Mouse (Mus musculus): Measurements from ENCODE around the gene Fignl2. TPM values are rescaled to one million over a fixed set of nuclear protein-coding genes. Genes with fewer than 3 reads are reported as not detected.

The Fignl2 gene
- total RNA-seq, 2 experiments from 2014 or later = 1.3 to 1.4 TPM

GRCm38 (mm10) chr15:101046039-101046526 is 32.3 kb downstream of the Fignl2 start:
- intact Hi-C loops (cut with DNase I; ENCODE audit: low total_unique reads) = no loop called here
- no peak for DNase-seq

GRCm38 (mm10) chr15:101044531-101044930 is 33.8 kb downstream of the Fignl2 start:
- no peak for DNase-seq
- intact Hi-C loops (cut with DNase I; ENCODE audit: low total_unique reads) = loop anchor here (5.0 kb wide), 1 partner anchor 207 kb away; no protein-coding TSS in a partner anchor

GRCm38 (mm10) chr15:101042613-101043012 is 35.8 kb downstream of the Fignl2 start:
- intact Hi-C loops (cut with DNase I; ENCODE audit: low total_unique reads) = loop anchor here (5.0 kb wide), 1 partner anchor 205 kb away; no protein-coding TSS in a partner anchor
- peak; percentile 53 for DNase-seq

- intact Hi-C loops (cut with DNase I; ENCODE audit: low total_unique reads) = loop anchor here (5.0 kb wide), 1 partner anchor 205 kb away; no protein-coding TSS in a partner anchor
- DNase-seq = no peak
Observed at GRCm38 (mm10) chr15:101041966-101042365, 36.4 kb downstream of the Fignl2 start.

- no peak for DNase-seq
- intact Hi-C loops (cut with DNase I; ENCODE audit: low total_unique reads) = loop anchor here (5.0 kb wide), 1 partner anchor 202 kb away; no protein-coding TSS in a partner anchor
Observed at GRCm38 (mm10) chr15:101039651-101040050, 38.7 kb downstream of the Fignl2 start.

- intact Hi-C loops (cut with DNase I; ENCODE audit: low total_unique reads) = no loop called here
Observed at GRCm38 (mm10) chr15:101028960-101029359, 49.4 kb downstream of the Fignl2 start.

GRCm38 (mm10) chr15:101011352-101011751 is 67.0 kb downstream of the Fignl2 start:
- no peak for DNase-seq
- intact Hi-C loops (cut with DNase I; ENCODE audit: low total_unique reads) = no loop called here

More at GRCm38 (mm10) chr15:101028960-101029359, 49.4 kb downstream of the Fignl2 start:
- DNase-seq = no peak

GRCm38 (mm10) chr15:101008386-101009010 is 69.9 kb downstream of the Fignl2 start:
- intact Hi-C loops (cut with DNase I; ENCODE audit: low total_unique reads) = no loop called here

GRCm38 (mm10) chr15:101007236-101007635 is 71.1 kb downstream of the Fignl2 start:
- DNase-seq = no peak
- intact Hi-C loops (cut with DNase I; ENCODE audit: low total_unique reads) = no loop called here

More at GRCm38 (mm10) chr15:101008386-101009010, 69.9 kb downstream of the Fignl2 start:
- no peak for DNase-seq

- peak; percentile 43 for DNase-seq
Observed at GRCm38 (mm10) chr15:101006251-101007040, 71.9 kb downstream of the Fignl2 start.

GRCm38 (mm10) chr15:101005717-101006116 is 72.7 kb downstream of the Fignl2 start:
- DNase-seq = no peak
- intact Hi-C loops (cut with DNase I; ENCODE audit: low total_unique reads) = no loop called here

More at GRCm38 (mm10) chr15:101006251-101007040, 71.9 kb downstream of the Fignl2 start:
- intact Hi-C loops (cut with DNase I; ENCODE audit: low total_unique reads) = no loop called here

- no peak for DNase-seq
Observed at GRCm38 (mm10) chr15:101004538-101004937, 73.8 kb downstream of the Fignl2 start.

GRCm38 (mm10) chr15:101002466-101002865 is 75.9 kb downstream of the Fignl2 start:
- intact Hi-C loops (cut with DNase I; ENCODE audit: low total_unique reads) = no loop called here

More at GRCm38 (mm10) chr15:101004538-101004937, 73.8 kb downstream of the Fignl2 start:
- intact Hi-C loops (cut with DNase I; ENCODE audit: low total_unique reads) = no loop called here

GRCm38 (mm10) chr15:101001685-101002084 is 76.7 kb downstream of the Fignl2 start:
- no peak for DNase-seq
- intact Hi-C loops (cut with DNase I; ENCODE audit: low total_unique reads) = no loop called here

More at GRCm38 (mm10) chr15:101002466-101002865, 75.9 kb downstream of the Fignl2 start:
- no peak for DNase-seq

Other genes with a start within 250 kb of the Fignl2 start
- gene Scn8a, start 208.7 kb downstream of the Fignl2 start, total RNA-seq (2021) = under 1 TPM; 0.37 to 1.00 TPM
- gene Gm47841, start 31.2 kb downstream of the Fignl2 start, total RNA-seq (2021) = not detected
- gene Ankrd33, start 37.2 kb upstream of the Fignl2 start, total RNA-seq (2021) = not detected
- gene Acvrl1, start 50.0 kb upstream of the Fignl2 start, total RNA-seq (2021) = 10 to 100 TPM; 12.9 to 15.0 TPM
- 10 to 100 TPM; 21.8 to 29.9 TPM for gene Acvr1b, start 95.5 kb upstream of the Fignl2 start, total RNA-seq (2021)
- 1 to 10 TPM; 8.3 to 9.4 TPM for gene Grasp, start 145.6 kb upstream of the Fignl2 start, total RNA-seq (2021)
- 10 to 100 TPM; 30.5 to 49.0 TPM for gene Nr4a1, start 175.7 kb upstream of the Fignl2 start, total RNA-seq (2021)
- gene Atg101, start 205.7 kb upstream of the Fignl2 start, total RNA-seq (2021) = 10 to 100 TPM; 27.7 to 35.0 TPM
- under 1 TPM; 0.22 to 0.29 TPM for gene 6030408B16Rik, start 214.6 kb upstream of the Fignl2 start, total RNA-seq (2021)